Mouse (Mus musculus) small intestine, adult 2 months (tissue): ENCODE results near the gene Psmd1. TPM values are rescaled to one million over a fixed set of nuclear protein-coding genes. Genes with fewer than 3 reads are reported as not detected.

ENCODE experiments used
- H3K27ac ChIP-seq: fragments of 200-500 bp; 2 replicates; pipeline ENCODE4 v1.5.1; 2012; ENCODE audit warnings: low read depth, low read length, control low read depth, inconsistent platforms; ENCODE audit not compliant: insufficient read depth
- H3K27me3 ChIP-seq: fragments of 200-500 bp; 2 replicates; pipeline ENCODE4 v1.6.1; 2012; ENCODE audit warnings: mild to moderate bottlenecking, moderate library complexity, low read length, inconsistent platforms; ENCODE audit not compliant: control insufficient read depth, insufficient read depth
- H3K36me3 ChIP-seq: fragments of 200-500 bp; 2 replicates; pipeline ENCODE4 v1.6.1; 2012; ENCODE audit warnings: mild to moderate bottlenecking, low read length, control low read depth, inconsistent platforms; ENCODE audit not compliant: control insufficient read depth, insufficient read depth
- H3K4me1 ChIP-seq: fragments of 200-500 bp; 2 replicates; pipeline ENCODE4 v1.6.1; 2012; ENCODE audit warnings: low read length, inconsistent platforms, mixed read lengths; ENCODE audit not compliant: control insufficient read depth, insufficient read depth, insufficient read length
- H3K4me3 ChIP-seq: fragments of 200-500 bp; 2 replicates; pipeline ENCODE4 v1.5.1; 2012; ENCODE audit warnings: low read depth, mild to moderate bottlenecking, control low read depth, inconsistent platforms, low read length, moderate library complexity
- CTCF ChIP-seq: fragments of 200-500 bp; IDR thresholded peaks from 2 replicates; pipeline ENCODE4 v1.5.1; 2012; ENCODE audit warnings: low read depth, mild to moderate bottlenecking, control low read depth, inconsistent platforms, low read length, moderate library complexity, mixed read lengths; ENCODE audit not compliant: insufficient replicate concordance, insufficient read length; ENCODE audit errors: extremely low read depth
- POLR2A ChIP-seq: fragments of 200-500 bp; IDR thresholded peaks from 2 replicates; pipeline ENCODE4 v1.6.1; 2012; ENCODE audit warnings: low read depth, mild to moderate bottlenecking, control low read depth, inconsistent platforms, low read length, moderate library complexity
- WGBS: fragments of 180-500 bp; shearing (Covaris S2); methylation state at CpG from one replicate; pipeline ENCODE4 v1.1.7; 2018; 5-methylcytosine and 5-hydroxymethylcytosine counted together
- polyA plus RNA-seq: library from polyadenylated mRNA; depleted of rRNA; stranded (reverse); fragments of >200 nt; gene quantifications from 2 replicates; pipeline ENCODE4 v1.2.3, GENCODE M21; 2012

Psmd1 gene
- polyA plus RNA-seq, 1 experiment: 33.6 TPM

DNA sequence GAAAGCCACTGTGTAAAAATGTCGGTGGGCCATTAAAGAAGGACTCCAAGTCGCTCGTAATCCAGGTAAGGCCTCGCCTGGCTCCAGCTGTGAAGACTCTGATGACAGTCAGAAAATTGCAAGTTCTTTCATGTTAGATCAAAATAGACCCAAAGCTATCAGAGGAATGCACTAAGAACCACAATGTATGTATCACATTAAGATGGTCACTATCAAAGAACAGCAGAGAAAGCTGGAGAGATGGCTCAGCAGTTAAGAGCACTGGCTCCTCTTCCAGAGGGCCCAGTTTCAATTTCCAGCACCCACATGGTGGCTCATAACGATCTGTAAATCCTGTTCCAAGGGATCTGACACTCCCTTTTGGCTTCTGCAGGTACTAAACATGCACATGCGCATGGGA lies 95.9 kb downstream of the Psmd1 start:
- WGBS: 93% methylated on average over 6 of the region's 6 CpGs
- Histone ChIP-seq H3K27ac (no peak overlapping the region), H3K4me1 (peaks cover 2% of the 10 kb centered on the region; the same call in 1 of the 2 replicates), H3K27me3 (no peaks in the 10 kb centered on the region), H3K36me3 (peaks cover 3% of the 10 kb centered on the region; the same call in 1 of the 2 replicates), H3K4me3 (no peak overlapping the region)
- TF ChIP-seq POLR2A: no peak
- TF ChIP-seq CTCF: no peak

DNA sequence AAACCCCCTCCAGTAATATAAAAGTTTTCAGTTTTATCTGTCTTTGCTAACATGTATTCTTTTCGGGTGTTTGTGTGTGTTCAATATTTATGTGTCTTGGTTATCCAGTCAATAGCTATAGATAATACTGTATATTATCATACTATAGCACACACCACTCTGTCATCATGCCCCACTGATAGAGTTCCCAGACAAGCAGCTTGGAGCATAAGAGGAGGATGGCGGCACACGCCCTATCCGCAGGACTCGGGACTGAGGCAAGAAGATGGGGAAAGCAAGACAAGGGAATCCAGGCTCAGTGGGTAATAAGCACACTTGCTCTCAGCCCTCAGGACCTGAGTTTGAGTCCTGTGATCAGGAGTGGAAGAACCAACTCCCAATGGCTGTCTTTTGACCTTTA lies 96.3 kb downstream of the Psmd1 start:
- Histone ChIP-seq H3K4me3 (no peak overlapping the region), H3K36me3 (peaks cover 3% of the 10 kb centered on the region; the same call in 1 of the 2 replicates), H3K27ac (no peak overlapping the region), H3K27me3 (no peaks in the 10 kb centered on the region), H3K4me1 (no peaks in the 10 kb centered on the region)
- WGBS: 94% methylated on average over 5 of the region's 5 CpGs
- TF ChIP-seq CTCF (no peak), POLR2A (no peak)

DNA sequence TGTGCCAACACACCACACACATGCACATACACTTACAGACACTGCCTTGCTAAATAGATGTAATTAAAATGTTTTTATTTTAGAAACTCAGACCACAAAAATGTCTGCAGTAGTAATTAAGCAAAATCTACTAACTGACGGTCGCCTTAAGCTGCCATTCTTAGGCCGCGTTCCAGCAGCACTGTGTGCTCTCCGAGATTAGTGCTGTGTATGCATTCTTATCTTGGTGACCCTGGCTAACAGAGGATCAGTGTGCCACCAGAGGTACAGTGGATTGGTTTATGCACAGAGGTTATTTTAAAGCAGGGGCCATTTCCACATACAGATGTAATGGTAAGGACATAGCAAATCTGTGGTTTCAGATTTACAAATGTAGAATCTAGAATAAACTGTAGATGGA lies 96.9 kb downstream of the Psmd1 start:
- Histone ChIP-seq H3K27ac (no peak overlapping the region), H3K36me3 (peaks cover 3% of the 10 kb centered on the region; the same call in 1 of the 2 replicates), H3K4me1 (no peaks in the 10 kb centered on the region), H3K4me3 (no peak overlapping the region), H3K27me3 (no peaks in the 10 kb centered on the region)
- 85% methylated on average over 5 of the region's 5 CpGs for WGBS
- TF ChIP-seq POLR2A: no peak
- no peak for TF ChIP-seq CTCF

DNA sequence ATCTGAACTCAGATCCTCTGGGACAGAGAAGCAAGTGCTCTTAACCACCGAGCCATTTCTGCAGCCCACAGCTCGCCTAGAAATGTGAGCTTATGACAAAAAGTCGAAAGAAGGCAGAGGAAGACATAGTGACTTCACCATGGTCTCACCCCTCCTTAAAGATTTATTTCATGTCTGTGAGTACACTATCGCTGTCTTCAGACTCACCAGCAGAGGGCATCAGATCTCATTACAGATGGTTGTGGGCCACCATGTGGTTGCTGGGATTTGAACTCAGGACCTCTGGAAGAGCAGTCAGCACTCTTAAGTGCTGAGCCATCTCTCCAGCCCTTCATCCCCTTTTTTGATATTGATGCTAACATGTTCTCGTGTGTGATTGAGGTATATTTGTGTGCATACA lies 110.4 kb downstream of the Psmd1 start:
- 96% methylated on average over 5 of the region's 5 CpGs for WGBS

DNA sequence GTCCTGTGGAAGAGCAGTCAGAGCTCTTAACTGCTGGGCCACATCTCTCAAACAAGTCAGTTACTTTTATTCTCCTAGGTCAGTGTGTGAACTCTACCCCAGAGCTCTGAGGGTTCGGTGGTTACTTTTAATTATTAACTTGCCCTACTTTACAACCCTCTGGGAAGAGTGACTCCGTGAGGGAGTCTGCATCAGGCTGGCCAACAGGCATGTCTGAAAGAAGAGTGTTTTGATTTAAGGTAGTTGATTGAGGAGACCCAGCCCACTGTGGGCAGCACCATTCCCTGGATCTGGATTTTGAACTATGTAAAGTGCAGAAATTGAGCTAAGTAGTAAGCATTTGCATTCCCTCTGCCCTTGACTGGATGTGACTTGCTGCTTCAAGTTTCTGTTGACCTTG lies 111.9 kb downstream of the Psmd1 start:
- no peak overlapping the region for H3K4me3 ChIP-seq
- peak overlapping the region; percentile 44 for H3K27ac ChIP-seq
- WGBS: 26% methylated on average over 2 of the region's 2 CpGs
- H3K4me1 ChIP-seq: peaks cover 17% of the 10 kb centered on the region
- H3K36me3 ChIP-seq: no peaks in the 10 kb centered on the region
- no peaks in the 10 kb centered on the region for H3K27me3 ChIP-seq
- no peak for TF ChIP-seq POLR2A
- TF ChIP-seq CTCF: no peak

More for the DNA sequence above, 110.4 kb downstream of the Psmd1 start:
- 0 out of 2 replicates have a peak, but pooled peaks cover 2% of the 10 kb centered on the region for H3K36me3 ChIP-seq
- H3K4me3 ChIP-seq: no peak overlapping the region
- TF ChIP-seq CTCF: peak; percentile 35; the same call in 1 of the 2 replicates
- no peak for TF ChIP-seq POLR2A
- H3K27me3 ChIP-seq: no peaks in the 10 kb centered on the region
- H3K4me1 ChIP-seq: peaks cover 16% of the 10 kb centered on the region
- H3K27ac ChIP-seq: no peak overlapping the region

DNA sequence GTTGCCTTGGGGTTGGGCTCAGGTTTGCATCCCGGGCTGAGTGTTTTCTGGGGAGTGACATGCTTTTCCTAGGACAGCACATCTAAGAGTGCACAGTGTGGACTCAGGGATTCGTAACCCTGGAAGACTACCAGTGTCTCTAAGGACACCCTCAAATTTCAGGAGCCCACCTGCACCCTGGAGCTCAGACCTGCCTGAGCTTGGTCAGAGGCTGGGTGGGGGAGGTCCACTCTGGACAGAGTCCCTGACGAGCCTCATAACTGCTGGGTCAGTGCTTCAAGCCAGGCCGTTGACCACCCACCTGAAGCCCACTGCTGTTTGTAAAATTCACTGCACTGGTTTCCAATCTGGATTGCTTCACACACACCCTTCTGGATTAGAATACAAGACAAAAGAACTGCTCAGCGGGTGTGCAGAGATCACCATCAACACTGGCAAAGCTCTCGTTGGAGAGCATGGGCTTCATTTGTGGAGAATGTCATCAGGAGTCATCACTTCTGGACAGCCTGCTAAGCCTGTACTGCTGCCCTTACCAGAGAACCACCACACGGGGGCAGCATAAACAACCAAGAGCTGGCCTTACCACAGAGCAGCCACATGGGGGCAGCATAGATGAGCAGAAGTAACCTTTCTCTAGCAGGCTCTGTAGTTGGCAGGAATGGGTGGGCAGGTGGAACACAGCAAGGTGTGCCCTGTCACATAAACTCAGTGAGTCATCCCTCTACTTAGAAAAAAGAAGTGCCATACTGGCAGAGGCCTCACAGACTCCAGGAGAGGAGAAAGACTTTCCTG lies 114.5 kb downstream of the Psmd1 start:
- H3K27ac ChIP-seq: no peak overlapping the region
- H3K36me3 ChIP-seq: no peaks in the 10 kb centered on the region
- H3K27me3 ChIP-seq: no peaks in the 10 kb centered on the region
- WGBS: 49% methylated on average over 7 of the region's 7 CpGs
- no peak overlapping the region for H3K4me3 ChIP-seq
- peak; percentile 100; the same call in 1 of the 2 replicates for TF ChIP-seq CTCF
- no peak for TF ChIP-seq POLR2A
- H3K4me1 ChIP-seq: peaks cover 39% of the 10 kb centered on the region

DNA sequence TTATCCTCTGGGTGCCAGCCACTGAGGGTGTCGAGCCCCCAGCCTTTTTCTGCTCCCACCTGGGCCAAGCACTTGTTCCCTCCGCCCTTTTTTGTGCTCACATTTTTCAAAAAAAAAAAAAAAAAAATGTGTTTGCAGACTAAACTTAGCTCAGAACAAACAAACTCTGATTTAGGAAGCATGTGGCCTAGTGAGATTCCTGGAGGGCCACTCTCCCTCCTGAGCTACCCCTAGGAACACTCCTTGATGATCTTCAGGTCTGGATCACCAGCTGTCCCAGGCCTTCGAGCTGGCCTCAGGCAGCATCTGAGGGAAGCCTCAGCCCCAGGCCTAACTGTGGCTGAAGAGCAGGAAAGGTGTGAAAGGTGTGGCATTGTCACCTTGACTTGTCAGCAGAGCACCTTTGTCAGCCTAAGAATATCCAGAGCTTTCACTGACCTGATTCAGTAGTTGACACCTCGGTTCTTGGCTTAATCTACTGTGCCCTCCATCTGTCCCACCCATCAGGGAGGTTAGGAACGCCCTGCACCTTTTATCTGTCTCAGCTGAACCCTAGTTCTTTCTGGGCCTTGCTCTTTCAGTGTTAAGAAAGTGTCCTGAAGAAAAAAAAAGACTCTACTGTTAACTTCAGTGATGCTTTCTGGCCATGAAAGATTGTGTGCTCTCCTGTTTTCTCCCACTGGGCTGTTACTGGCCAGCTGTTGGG lies 118.0 kb downstream of the Psmd1 start:
- WGBS: 42% methylated on average over 5 of the region's 5 CpGs
- Histone ChIP-seq H3K27ac (peak overlapping the region; percentile 5; the same call in 1 of the 2 replicates), H3K4me1 (peaks cover 27% of the 10 kb centered on the region), H3K4me3 (no peak overlapping the region), H3K36me3 (no peaks in the 10 kb centered on the region), H3K27me3 (no peaks in the 10 kb centered on the region)
- TF ChIP-seq POLR2A: no peak
